Mouse (Mus musculus) heart, postnatal 10 days (tissue): ENCODE data around the gene Olfr338. TPM values are rescaled to one million over a fixed set of nuclear protein-coding genes. Genes with fewer than 3 reads are reported as not detected.
"Not testable (repeated sequence)": the region's sequence is repeated elsewhere in the genome, so short reads cannot be mapped to it uniquely, and the experiment has no call there.

Experiments
- DNase-seq, 2 experiments: peaks; one replicate each; pipeline ENCODE4 v3.0.0; 2021
- intact Hi-C: fragments of 180-260 bp; cut with DNase I; formaldehyde crosslinking; loops from one replicate; pipeline ENCODE4 v1.15.1; 2025
- total RNA-seq, 2 experiments: library from RNA; stranded (reverse); gene quantifications; 2 replicates each; pipeline ENCODE4 v1.2.3; 2021

Olfr338 gene
- not detected for total RNA-seq

DNA sequence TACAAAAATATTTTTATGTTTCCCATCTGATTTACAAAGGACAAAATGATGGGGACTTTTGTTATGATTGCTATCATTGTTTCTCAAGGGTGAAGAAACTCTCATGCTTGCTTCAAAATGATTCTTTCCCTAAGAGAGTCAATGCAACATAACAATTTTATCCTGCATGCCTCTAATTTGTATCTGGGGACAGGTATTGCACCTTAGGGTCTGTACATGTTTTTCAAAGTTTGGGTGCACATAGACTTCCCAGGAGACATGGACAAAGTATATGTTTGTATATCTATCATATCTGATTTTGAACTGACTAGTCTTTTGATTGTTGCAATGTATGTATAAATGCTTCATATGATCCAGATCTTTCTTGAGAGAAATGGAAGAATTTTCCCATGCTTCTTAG is at the start of gene Olfr338:
Gene Olfr338 (plus strand): TSS at position 301 of the 400 bp plus-strand sequence.
- intact Hi-C loops: no loop called here
- DNase-seq: no peak

GRCm38 (mm10) chr2:36415174-36415573 is 41.9 kb downstream of the Olfr338 start:
- intact Hi-C loops, DNase-seq: not testable (repeated sequence)

GRCm38 (mm10) chr2:36415591-36415990 is 42.3 kb downstream of the Olfr338 start:
- DNase-seq: not testable (repeated sequence)

DNA sequence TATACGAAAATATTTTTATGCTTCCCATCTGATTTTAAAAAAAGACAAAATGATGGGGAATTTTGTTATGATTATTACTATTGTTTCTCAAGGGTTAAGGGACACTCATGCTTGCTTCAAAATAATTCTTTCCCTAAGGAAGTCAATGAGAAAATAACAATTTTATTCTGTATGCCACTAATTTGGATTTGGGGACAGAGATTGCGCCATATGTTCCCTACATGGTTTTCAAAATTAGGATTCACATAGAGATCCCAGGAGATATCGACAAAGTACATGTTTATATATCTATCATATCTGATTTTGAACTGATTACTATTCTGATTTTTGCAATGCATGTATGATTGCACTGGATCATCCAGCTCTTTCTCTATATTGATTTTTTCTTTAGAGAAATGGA is 45.3 kb downstream of the Olfr338 start, which contains the start of gene Olfr339:
Gene Olfr339 (plus strand): TSS at position 301 of the 400 bp plus-strand sequence.
- DNase-seq: no peak
- intact Hi-C loops: no loop called here

More at GRCm38 (mm10) chr2:36415591-36415990, 42.3 kb downstream of the Olfr338 start:
- intact Hi-C loops: not testable (repeated sequence)

Other genes with a start within 250 kb of the Olfr338 start
- 10 to 100 TPM; 40.2 to 40.6 TPM for gene Mrrf, start 237.1 kb upstream of the Olfr338 start, total RNA-seq
- 10 to 100 TPM; 41.7 TPM for gene Rbm18, start 236.7 kb upstream of the Olfr338 start, total RNA-seq
- 10 to 100 TPM; 15.5 to 16.0 TPM for gene Ptgs1, start 143.1 kb upstream of the Olfr338 start, total RNA-seq
- gene Olfr339, start 45.4 kb downstream of the Olfr338 start, total RNA-seq: not detected
- not detected for gene Olfr340, start 79.1 kb downstream of the Olfr338 start, total RNA-seq
- gene Olfr341, start 108.9 kb downstream of the Olfr338 start, total RNA-seq: not detected
- gene Olfr342, start 151.5 kb downstream of the Olfr338 start, total RNA-seq: not detected
- not detected for gene Olfr344, start 193.1 kb downstream of the Olfr338 start, total RNA-seq